Mouse (Mus musculus): Measurements from ENCODE around the gene Pank1.

GRCm38 (mm10) chr19:34921652-34922602 lies 42.7 kb upstream of the Pank1 start, which contains the start of gene Kif20b:
- no peak for TF ChIP-seq GATA1 (IDR thresholded peaks at IDR 0.05; ENCODE audit: low read length)
- TF ChIP-seq TAL1 (IDR thresholded peaks at IDR 0.05; ENCODE audit: low read length): no peak
